Mouse (Mus musculus) right cerebral cortex, adult 2 months (tissue): ENCODE data around the gene Gm10392.
"Not testable (repeated sequence)": the region's sequence is repeated elsewhere in the genome, so short reads cannot be mapped to it uniquely, and the experiment has no call there.

Experiments used
- DNase-seq, 2 experiments: peaks; one replicate each; pipeline ENCODE4 v3.0.0; 2021 to 2022; ENCODE audit warnings: low spot score in 2 of 2

Gene Gm10392

GRCm38 (mm10) chr11:77519043-77519442, at the start of gene Gm10392:
Gene Gm10392, minus strand, starts transcription at chr11:77519198.
- DNase-seq, result no peak

- no peak for DNase-seq
Observed at GRCm38 (mm10) chr11:77545261-77545660, 26.3 kb upstream of the Gm10392 start.

- no peak for DNase-seq
Observed at GRCm38 (mm10) chr11:77532202-77532846, 13.3 kb upstream of the Gm10392 start.

- DNase-seq, result no peak
Observed at GRCm38 (mm10) chr11:77530862-77531261, 11.9 kb upstream of the Gm10392 start.

GRCm38 (mm10) chr11:77529644-77530043, 10.6 kb upstream of the Gm10392 start:
- no peak for DNase-seq

GRCm38 (mm10) chr11:77528420-77528819, 9.4 kb upstream of the Gm10392 start:
- not testable (repeated sequence) for DNase-seq

- DNase-seq, result no peak
Observed at GRCm38 (mm10) chr11:77525804-77526486, 6.9 kb upstream of the Gm10392 start.

GRCm38 (mm10) chr11:77520601-77521529, 1.9 kb upstream of the Gm10392 start:
- DNase-seq, result no peak

GRCm38 (mm10) chr11:77518051-77518798, 773 bp downstream of the Gm10392 start:
- DNase-seq, result no peak

GRCm38 (mm10) chr11:77516553-77517425, 2.2 kb downstream of the Gm10392 start:
- no peak for DNase-seq

GRCm38 (mm10) chr11:77515637-77516552, 3.1 kb downstream of the Gm10392 start, which contains the start of gene Trp53i13:
Gene Trp53i13, minus strand, starts transcription at chr11:77515980.
- no peak for DNase-seq

GRCm38 (mm10) chr11:77514832-77515636, 4.0 kb downstream of the Gm10392 start, which contains the start of gene Abhd15:
Gene Abhd15, plus strand, starts transcription at chr11:77515121.
- peak in 1 of 2 experiments; percentile 62 for DNase-seq

- no peak for DNase-seq
Observed at GRCm38 (mm10) chr11:77514281-77514831, 4.6 kb downstream of the Gm10392 start.

GRCm38 (mm10) chr11:77513811-77514170, 5.2 kb downstream of the Gm10392 start:
- no peak for DNase-seq

GRCm38 (mm10) chr11:77512891-77513810, 5.8 kb downstream of the Gm10392 start:
- peak; percentile 46 to 65 for DNase-seq

- no peak for DNase-seq
Observed at GRCm38 (mm10) chr11:77511336-77511735, 7.7 kb downstream of the Gm10392 start.
